In the genomic region with DNA sequence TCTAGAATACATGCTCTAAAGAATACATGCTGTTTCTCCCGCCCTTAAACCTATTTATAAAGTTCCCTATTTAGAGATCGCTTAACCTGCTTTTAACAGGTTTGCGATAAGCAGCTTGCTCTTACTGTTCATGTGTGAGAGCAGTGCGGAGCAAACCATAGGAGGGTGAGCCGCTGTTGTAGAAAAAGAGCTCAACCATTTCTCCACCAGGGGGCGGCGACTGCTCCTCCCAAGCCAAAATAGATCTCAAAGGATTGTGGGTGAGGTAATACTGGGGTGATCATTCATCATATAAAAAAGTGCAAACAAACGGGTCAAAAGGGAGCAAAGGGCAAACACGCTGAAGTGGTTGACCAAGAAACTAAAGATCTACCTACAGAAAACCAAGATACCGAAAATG, we compare ENCODE assay signal across 11 mouse cellular contexts. TPM values are rescaled to one million over a fixed set of nuclear protein-coding genes. Genes with fewer than 3 reads are reported as not detected.
DNase-seq lines count a peak whose midpoint lies in the region; ATAC-seq and TF ChIP-seq lines count a peak whose summit lies in the region.
"Had no signal": no experiment of that assay in that cellular context is flagged by ENCODE, and none has a peak within 500 bp of the region (broad histone marks: within the 10 kb centered on the region; RNA-seq: fewer than 3 reads in every experiment).

No protein-coding gene starts in this region.

- no peak for ATAC-seq in kidney, embryonic 15.5 days (replicated peaks; ENCODE audit: low FRiP score)
- ATAC-seq in lung, postnatal 0 days: no peak
- ATAC-seq in inflammation-experienced regulatory T-cells, adult 6 months: no peak

- H3K9ac ChIP-seq in kidney, embryonic 15.5 days: no peak overlapping the region
- no peak overlapping the region for H3K9ac ChIP-seq in lung, postnatal 0 days (replicated peaks; ENCODE audit: low read depth)
- H3K9ac ChIP-seq: heart, embryonic 12.5 days; neural tube, embryonic 12.5 days had no signal

- no peaks in the 10 kb centered on the region for H3K9me3 ChIP-seq in kidney, embryonic 15.5 days (replicated peaks)
- no peaks in the 10 kb centered on the region for H3K9me3 ChIP-seq in E14TG2a.4 (ENCODE audit: low read length)
- H3K9me3 ChIP-seq in lung, postnatal 0 days (ENCODE audit: low read length): no peaks in the 10 kb centered on the region
- H3K9me3 ChIP-seq in midbrain, embryonic 10.5 days (replicated peaks): no peaks in the 10 kb centered on the region
- H3K9me3 ChIP-seq: heart, embryonic 12.5 days; neural tube, embryonic 12.5 days had no signal

- no peaks in the 10 kb centered on the region for H3K4me1 ChIP-seq in kidney, adult 2 months (ENCODE audit: control insufficient read depth, insufficient read depth, low read length)
- no peaks in the 10 kb centered on the region for H3K4me1 ChIP-seq in kidney, embryonic 15.5 days
- peaks cover 13% of the 10 kb centered on the region for H3K4me1 ChIP-seq in E14TG2a.4 (replicated peaks; ENCODE audit: low read depth, low read length)
- H3K4me1 ChIP-seq in lung, postnatal 0 days (ENCODE audit: insufficient read depth, low read depth, low read length): no peaks in the 10 kb centered on the region
- H3K4me1 ChIP-seq in midbrain, embryonic 10.5 days: no peaks in the 10 kb centered on the region
- H3K4me1 ChIP-seq: heart, embryonic 12.5 days; neural tube, embryonic 12.5 days had no signal

- TF ChIP-seq CTCF in kidney, adult 2 months (conservative IDR thresholded peaks at IDR 0.05; ENCODE audit: insufficient read depth, insufficient read length, low read depth, low read length): 0 out of 2 replicates have a peak, but pooled peaks have one; percentile 27
- TF ChIP-seq CTCF in E14TG2a.4 (conservative IDR thresholded peaks at IDR 0.05; ENCODE audit: low read length): peak; percentile 38
- TF ChIP-seq CTCF in lung, postnatal 0 days (IDR thresholded peaks at IDR 0.05): peak; percentile 50

- H3K4me3 ChIP-seq in kidney, adult 2 months (ENCODE audit: insufficient read depth, low read depth, low read length): no peak overlapping the region
- H3K4me3 ChIP-seq in kidney, embryonic 15.5 days (replicated peaks): no peak overlapping the region
- H3K4me3 ChIP-seq in E14TG2a.4 (replicated peaks; ENCODE audit: low read length): no peak overlapping the region
- H3K4me3 ChIP-seq in lung, postnatal 0 days (ENCODE audit: low read depth, low read length): no peak overlapping the region
- no peak overlapping the region for H3K4me3 ChIP-seq in midbrain, embryonic 10.5 days
- H3K4me3 ChIP-seq: heart, embryonic 12.5 days; neural tube, embryonic 12.5 days had no signal

- no peak for TF ChIP-seq EP300 in lung, postnatal 0 days (IDR thresholded peaks at IDR 0.05)

- H3K4me2 ChIP-seq in kidney, embryonic 15.5 days: no peak overlapping the region
- no peak overlapping the region for H3K4me2 ChIP-seq in lung, postnatal 0 days (replicated peaks; ENCODE audit: low read depth, low read length)
- H3K4me2 ChIP-seq: heart, embryonic 12.5 days; neural tube, embryonic 12.5 days had no signal

- 94% methylated on average over 10 of the region's 10 CpGs for WGBS in kidney, adult 2 months
- 83% methylated on average over 10 of the region's 10 CpGs for WGBS in kidney, embryonic 15.5 days
- WGBS in lung, postnatal 0 days: 77% methylated on average over 10 of the region's 10 CpGs
- WGBS in midbrain, embryonic 10.5 days: 81% methylated on average over 10 of the region's 10 CpGs

- TF ChIP-seq POLR2A in kidney, adult 2 months (IDR thresholded peaks at IDR 0.05; ENCODE audit: low read depth, low read length): no peak

- H3K27me3 ChIP-seq in kidney, adult 2 months (replicated peaks; ENCODE audit: control insufficient read depth, insufficient read depth, low read length): no peaks in the 10 kb centered on the region
- no peaks in the 10 kb centered on the region for H3K27me3 ChIP-seq in kidney, embryonic 15.5 days
- H3K27me3 ChIP-seq in E14TG2a.4 (ENCODE audit: insufficient read depth, low read length): no peaks in the 10 kb centered on the region
- no peaks in the 10 kb centered on the region for H3K27me3 ChIP-seq in lung, postnatal 0 days (replicated peaks; ENCODE audit: insufficient read depth, low read length)
- H3K27me3 ChIP-seq in midbrain, embryonic 10.5 days (ENCODE audit: low read depth, poor library complexity, severe bottlenecking): no peaks in the 10 kb centered on the region
- H3K27me3 ChIP-seq: heart, embryonic 12.5 days; neural tube, embryonic 12.5 days had no signal

- DNase-seq in kidney, adult 2 months: peak; percentile 3
- DNase-seq in A20 (ENCODE audit: low read depth, low spot score): peak; percentile 22
- no peak for DNase-seq in lung, postnatal 0 days (ENCODE audit: low spot score)
- no peak for DNase-seq in right cerebral cortex, adult 18-20 months
- DNase-seq in midbrain, embryonic 10.5 days (ENCODE audit: low spot score): no peak

- no peaks in the 10 kb centered on the region for H3K36me3 ChIP-seq in kidney, adult 2 months (ENCODE audit: control insufficient read depth, insufficient read depth, low read length)
- H3K36me3 ChIP-seq in kidney, embryonic 15.5 days: peaks cover 13% of the 10 kb centered on the region; the same call in 1 of the 2 replicates
- peaks cover 29% of the 10 kb centered on the region for H3K36me3 ChIP-seq in E14TG2a.4 (ENCODE audit: insufficient read depth, low read length)
- no peaks in the 10 kb centered on the region for H3K36me3 ChIP-seq in lung, postnatal 0 days (ENCODE audit: insufficient read depth, low read length)
- peaks cover 12% of the 10 kb centered on the region for H3K36me3 ChIP-seq in midbrain, embryonic 10.5 days

- no peak overlapping the region for H3K27ac ChIP-seq in kidney, adult 2 months (ENCODE audit: insufficient read depth, low read depth, low read length)
- no peak overlapping the region for H3K27ac ChIP-seq in kidney, embryonic 15.5 days
- H3K27ac ChIP-seq in lung, postnatal 0 days (ENCODE audit: low read length): no peak overlapping the region
- no peak overlapping the region for H3K27ac ChIP-seq in midbrain, embryonic 10.5 days (replicated peaks)
- H3K27ac ChIP-seq: neural tube, embryonic 12.5 days had no signal

RNA-seq across cellular contexts. Expression of gene Yy2, which starts 5.0 kb away (rescaled TPM):
- polyA plus RNA-seq in kidney, adult 2 months (2012; rRNA removed): not detected in 2 replicates
- 2.6 and 5.2 TPM in 2 replicates for polyA plus RNA-seq in kidney, embryonic 15.5 days (2015; fragmentation: Nextera tagmentation; extraction: Ambion mirVana)
- 1.6 and 2.7 TPM in 2 replicates for polyA plus RNA-seq in lung, postnatal 0 days (2015; fragmentation: Nextera tagmentation; extraction: Ambion mirVana)
- 4.1 and 5.0 TPM in 2 replicates for polyA plus RNA-seq in midbrain, embryonic 10.5 days (2016; fragmentation: Nextera tagmentation; extraction: Ambion mirVana)
- 1 to 10 TPM; 4.8 to 7.6 (median 5.0) TPM for polyA plus RNA-seq in inflammation-experienced regulatory T-cells, adult 6 months (2017; shearing (Covaris generic))
- polyA plus RNA-seq: large intestine, adult 2 months had no signal

RNA-seq across cellular contexts. Expression of gene Mbtps2, which starts 34.7 kb away (rescaled TPM):
- polyA plus RNA-seq in kidney, adult 2 months (2012; rRNA removed): 5.9 and 11.3 TPM in 2 replicates
- 27.3 and 29.6 TPM in 2 replicates for polyA plus RNA-seq in kidney, embryonic 15.5 days (2015; fragmentation: Nextera tagmentation; extraction: Ambion mirVana)
- polyA plus RNA-seq in lung, postnatal 0 days (2015; fragmentation: Nextera tagmentation; extraction: Ambion mirVana): 8.8 and 10.8 TPM in 2 replicates
- polyA plus RNA-seq in midbrain, embryonic 10.5 days (2016; fragmentation: Nextera tagmentation; extraction: Ambion mirVana): 17.2 and 20.0 TPM in 2 replicates
- 10 to 100 TPM; 13.2 to 19.5 (median 18.1) TPM for polyA plus RNA-seq in inflammation-experienced regulatory T-cells, adult 6 months (2017; shearing (Covaris generic))

Comparison
In these comparisons a context has a peak if more than half of its experiments do, and no peak if none do; other contexts are left out.
1. DNase-seq: peak in kidney, adult 2 months (single experiment) and A20 (single experiment); none in lung, postnatal 0 days (single experiment), right cerebral cortex, adult 18-20 months (single experiment) and midbrain, embryonic 10.5 days (single experiment).
2. Peak in every context shown above with its lines, with median percentiles within 50 percentile points of each other: CTCF ChIP-seq.